Mouse (Mus musculus) lung, adult 2 months (tissue): ENCODE data around the gene Mast4.

Experiments used
- CTCF ChIP-seq: fragments of 200-500 bp; IDR thresholded peaks from 2 replicates; pipeline ENCODE4 v1.5.1; 2011; ENCODE audit warnings: mild to moderate bottlenecking, low read length, control low read depth; ENCODE audit not compliant: insufficient read depth
- POLR2A ChIP-seq: fragments of 200-500 bp; IDR thresholded peaks from 2 replicates; pipeline ENCODE4 v1.6.1; 2011; ENCODE audit warnings: low read depth, mild to moderate bottlenecking, control low read depth, low read length, borderline replicate concordance; ENCODE audit errors: extremely low read depth

- TF ChIP-seq CTCF (no peak), POLR2A (no peak)
Measured at GRCm38 (mm10) chr13:102728035-102728434, 606.3 kb downstream of the Mast4 start.
